Mouse (Mus musculus): ENCODE results near the gene Tead3.
"Not testable (repeated sequence)": the region's sequence is repeated elsewhere in the genome, so short reads cannot be mapped to it uniquely, and the experiment has no call there.

The Tead3 gene

DNA sequence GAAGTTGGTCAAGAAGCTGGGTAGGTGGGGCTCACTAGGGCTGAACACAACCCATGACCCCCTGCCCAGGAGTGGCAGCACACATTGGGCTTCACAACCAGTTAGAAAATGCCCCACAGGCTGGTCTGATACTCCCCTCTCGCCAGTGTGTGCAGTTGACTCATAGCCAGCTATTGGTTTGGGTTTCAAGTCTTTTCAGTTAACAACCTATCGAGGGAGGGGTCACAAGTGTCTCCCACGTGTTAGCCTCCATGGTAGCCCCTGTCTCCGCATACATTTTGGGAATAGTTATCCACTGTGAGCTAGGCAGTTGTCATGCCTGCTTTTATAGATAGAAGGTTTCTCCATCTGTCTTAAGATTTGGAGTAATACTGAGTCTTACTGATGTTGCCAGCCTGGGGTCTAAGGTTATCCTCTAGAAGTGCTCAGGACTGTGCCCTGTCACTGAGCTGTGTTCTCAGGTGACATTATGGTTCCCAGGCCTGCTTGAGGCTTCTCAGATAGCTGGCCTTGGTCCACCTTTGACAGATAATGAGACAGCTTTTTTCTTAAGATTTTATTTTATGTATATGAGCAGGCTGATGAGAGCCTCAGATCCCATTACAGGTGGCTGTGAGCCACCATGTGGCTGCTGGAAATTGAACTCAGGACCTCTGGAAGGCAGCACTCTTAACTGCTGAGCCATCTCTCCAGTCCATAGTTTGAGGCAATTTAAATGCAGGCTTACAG, 20.9 kb downstream of the Tead3 start:
- no peak for DNase-seq

DNA sequence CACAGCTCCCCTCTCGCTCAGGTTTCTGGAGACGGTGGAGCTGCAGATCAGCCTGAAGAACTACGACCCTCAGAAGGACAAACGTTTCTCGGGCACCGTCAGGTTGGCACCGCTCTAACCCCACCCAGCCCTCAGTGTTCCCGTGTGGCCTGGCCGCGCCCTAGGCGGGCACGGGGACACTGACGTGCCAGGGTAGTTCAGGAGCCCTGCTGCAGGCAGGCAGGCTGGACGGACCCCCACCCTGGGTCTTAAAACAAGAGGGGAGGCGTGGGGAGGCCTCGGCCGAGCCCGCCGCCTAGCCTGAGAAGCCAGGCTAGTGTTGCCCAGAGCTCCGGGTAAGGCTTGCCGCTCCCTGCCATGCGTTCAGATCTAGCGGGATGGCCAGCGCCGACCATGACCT, 21.7 kb downstream of the Tead3 start:
- DNase-seq, result no peak

DNA sequence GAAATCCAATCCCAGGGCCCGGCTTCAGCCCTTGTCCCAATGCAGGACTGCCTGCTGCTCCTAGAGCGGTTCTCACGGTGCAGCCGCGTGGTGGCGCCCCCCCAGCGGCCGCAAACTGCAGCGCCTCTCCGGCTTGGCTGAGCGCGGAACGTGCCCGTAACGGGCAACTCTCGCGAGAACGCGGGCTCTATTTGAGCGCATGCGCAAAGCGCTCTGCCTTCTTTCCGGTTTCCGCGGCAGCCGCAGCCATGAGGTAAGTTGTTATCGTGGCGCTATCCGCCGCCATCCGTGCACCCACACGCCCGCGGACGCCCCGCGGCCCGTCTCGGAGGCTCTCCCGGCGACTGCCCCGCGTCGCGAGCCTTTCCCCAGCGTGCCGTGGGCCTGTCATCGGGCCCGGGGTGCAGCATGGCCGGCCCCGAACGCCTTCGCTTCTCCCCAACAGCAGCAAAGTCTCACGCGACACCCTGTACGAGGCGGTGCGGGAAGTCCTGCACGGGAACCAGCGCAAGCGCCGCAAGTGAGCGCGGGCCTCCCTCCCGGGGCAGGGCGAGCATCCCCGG, 22.2 kb downstream of the Tead3 start, which contains the start of gene Rpl10a:
TSS of gene Rpl10a (plus strand) at position 106 of the 563 bp plus-strand sequence.
- peak; percentile 93 for DNase-seq

DNA sequence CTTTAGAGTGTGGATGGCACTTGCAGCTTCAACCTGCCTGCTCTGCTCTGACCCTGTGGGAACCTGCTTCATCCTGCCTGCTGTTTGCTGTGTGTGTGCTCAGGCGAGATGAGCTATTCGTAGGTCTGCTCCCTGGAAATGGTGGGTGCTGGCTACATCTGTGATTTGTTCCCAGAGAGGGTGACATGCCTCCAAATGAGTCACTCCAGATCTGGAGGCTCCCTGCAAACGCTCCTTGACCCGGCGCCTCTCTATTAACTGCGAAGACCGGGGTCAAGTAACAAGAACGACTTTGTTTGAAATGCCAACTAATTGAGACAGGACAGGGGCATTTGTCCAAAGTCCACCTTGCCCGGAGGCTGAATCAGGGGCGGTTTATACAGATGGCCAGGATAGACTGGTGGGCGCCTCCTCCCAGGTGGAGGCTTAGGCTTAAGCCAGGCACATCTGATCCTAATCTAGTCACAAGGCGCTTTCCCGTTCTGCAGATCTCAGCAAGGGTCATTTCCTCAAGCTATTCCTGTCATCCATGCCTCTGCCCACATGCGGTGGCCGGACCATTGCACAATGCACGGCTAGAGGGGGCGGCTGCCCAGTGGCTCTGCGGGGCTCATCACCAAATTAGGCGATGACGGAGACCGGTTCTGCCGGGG, 22.8 kb downstream of the Tead3 start:
- DNase-seq, result peak; percentile 78

DNA sequence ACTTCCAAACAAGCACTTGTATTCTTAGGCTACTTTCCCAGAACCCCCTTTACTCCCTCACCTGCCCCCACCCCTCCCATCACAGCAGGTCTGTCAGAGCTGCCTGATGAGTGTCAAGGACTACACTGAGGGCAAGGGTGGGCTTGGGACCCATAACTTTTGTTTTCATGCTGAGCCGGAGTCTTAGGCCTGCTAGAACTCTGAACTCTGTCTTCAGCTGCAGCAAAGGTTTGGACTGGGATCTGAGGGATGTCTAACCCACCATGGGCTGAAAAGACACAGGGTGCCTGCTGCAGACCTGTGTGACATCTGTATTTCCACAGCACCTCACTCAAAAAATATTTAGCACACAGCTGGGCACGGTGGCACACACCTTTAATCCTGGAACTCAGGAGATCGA, 23.7 kb downstream of the Tead3 start:
- DNase-seq, result no peak

DNA sequence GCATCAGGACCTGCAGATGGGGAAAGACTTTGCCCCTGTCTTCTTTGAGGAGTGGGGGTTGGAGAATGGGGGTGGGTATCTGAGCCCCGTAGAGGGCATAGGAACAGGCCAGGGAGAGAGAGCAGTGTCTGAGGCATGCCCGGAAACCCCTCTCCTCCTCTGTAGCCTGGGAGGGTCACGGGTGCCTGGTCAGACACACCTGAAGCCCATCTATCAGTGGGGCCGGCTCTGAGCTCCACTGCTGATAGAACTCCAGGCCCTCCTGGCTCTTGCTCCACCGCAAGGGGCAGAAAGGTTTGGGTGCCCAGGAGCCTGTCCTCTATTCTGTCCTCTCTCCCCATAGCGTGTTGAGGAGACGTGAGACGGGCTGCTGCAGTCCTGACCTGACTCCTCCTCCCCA, 24.9 kb downstream of the Tead3 start:
- no peak for DNase-seq

DNA sequence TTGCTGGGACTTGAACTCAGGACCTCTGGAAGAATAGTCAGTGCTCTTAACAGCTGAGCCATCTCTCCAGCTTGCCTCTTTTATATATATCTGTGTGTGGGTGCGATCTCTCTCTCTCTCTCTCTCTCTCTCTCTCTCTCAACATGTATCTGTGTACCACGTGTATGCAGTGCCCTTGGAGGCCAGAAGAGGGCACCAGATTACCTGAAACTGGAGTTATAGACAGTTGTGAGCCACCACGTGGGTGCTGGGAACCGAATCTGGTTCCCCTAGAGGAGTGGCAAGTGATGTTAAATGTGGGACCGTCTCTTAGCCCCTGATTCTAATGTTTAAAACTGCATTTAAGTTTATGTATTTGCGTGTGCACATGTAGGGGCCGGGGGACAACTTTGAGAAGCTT, 26.2 kb downstream of the Tead3 start:
- not testable (repeated sequence) for DNase-seq

DNA sequence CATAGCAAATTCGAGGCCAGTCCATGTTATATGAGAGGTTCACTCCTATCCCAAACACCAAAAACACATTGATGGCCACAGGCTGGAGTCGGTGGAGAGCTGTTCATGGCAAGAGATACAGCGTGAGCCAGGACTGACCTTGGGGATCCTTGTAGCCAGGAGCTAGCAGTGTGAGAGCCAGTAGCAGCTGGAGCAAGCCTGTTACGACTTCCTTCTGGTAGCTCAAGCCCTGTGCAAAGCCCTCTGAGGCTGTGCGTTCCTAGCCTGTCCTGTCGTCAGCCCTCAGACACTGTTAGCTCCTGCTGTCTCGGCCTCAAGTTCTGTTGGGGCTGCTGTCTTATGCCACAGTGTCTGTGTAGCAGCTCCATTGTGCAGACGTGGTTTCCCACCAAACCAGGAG, 26.8 kb downstream of the Tead3 start:
- no peak for DNase-seq

DNA sequence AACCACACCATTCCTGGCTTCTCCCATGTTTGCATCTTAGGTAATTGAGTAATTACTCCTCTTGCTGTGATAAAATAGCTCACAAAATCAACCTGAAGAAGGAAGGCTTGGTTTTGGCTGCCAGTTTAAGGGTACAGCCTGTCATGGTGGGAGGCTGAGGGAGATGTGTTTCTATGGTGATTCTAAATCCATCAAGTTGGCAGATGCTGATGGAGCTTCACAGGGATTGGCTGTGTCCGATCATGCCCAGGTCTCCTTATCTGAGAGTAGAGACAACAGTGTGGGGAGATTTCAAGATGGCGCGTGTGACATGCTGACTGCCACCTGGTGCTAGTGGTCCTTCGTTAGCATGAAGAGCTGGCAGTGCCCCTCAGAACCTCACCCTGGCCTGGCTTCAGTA, 28.9 kb downstream of the Tead3 start:
- DNase-seq, result no peak

DNA sequence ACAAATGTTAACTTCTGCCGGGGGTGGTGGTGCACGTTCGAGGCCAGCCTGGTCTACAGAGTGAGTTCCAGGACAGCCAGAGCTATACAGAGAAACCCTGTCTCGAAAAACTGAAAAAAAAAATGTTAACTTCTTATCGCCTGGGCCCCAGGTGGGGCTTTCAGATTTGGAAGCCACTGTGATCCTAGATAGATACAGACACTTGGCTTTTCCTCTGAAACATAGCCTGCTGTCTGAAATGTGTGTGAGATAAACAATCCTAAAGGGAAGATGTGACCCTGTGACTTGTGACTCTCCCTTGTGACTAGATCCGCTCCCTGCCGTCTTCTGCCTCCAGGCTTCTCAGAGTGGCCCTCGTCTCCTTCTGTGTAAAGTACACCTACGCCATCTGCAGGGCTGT, 32.9 kb downstream of the Tead3 start:
- no peak for DNase-seq

DNA sequence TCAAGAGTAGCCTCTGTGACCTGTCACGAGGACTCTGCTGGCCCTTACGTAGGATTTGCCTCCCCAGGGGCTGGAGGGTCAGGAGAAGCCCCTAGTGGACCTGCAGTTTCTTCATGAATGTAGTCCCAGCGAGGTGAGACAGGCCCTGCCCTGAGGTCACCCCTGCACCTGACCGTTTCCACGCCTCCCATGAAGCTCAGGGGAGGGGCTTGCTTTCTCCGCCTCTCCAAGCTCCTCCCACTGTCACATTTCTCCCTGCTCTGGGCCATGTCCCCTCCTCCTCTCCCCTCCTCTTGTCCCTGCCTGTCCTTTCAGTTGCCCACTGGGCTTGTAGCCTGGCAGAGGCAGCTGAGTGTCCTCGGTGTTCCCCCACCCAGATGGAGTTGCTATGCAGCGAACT, 33.5 kb downstream of the Tead3 start:
- DNase-seq, result no peak

DNA sequence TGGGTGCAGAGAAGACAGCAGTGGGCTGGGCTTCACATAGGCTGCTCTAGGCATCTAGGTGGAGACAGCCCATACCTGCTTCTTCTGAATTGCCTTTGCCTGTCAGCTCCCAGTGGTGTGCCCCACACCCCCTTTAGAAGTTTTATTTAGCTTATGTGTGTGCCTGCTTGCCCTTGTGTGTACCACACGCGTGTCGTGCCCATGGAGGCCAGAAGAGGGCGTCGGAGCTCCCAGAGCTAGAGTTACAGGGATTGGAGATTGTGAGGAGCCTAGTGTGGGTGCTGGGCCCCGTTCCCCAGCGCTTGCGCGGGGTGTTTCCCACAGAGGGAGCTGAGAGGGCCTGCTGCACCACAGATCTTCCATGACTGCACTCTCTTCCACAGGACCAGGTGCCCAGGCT, 34.1 kb downstream of the Tead3 start:
- no peak for DNase-seq

DNA sequence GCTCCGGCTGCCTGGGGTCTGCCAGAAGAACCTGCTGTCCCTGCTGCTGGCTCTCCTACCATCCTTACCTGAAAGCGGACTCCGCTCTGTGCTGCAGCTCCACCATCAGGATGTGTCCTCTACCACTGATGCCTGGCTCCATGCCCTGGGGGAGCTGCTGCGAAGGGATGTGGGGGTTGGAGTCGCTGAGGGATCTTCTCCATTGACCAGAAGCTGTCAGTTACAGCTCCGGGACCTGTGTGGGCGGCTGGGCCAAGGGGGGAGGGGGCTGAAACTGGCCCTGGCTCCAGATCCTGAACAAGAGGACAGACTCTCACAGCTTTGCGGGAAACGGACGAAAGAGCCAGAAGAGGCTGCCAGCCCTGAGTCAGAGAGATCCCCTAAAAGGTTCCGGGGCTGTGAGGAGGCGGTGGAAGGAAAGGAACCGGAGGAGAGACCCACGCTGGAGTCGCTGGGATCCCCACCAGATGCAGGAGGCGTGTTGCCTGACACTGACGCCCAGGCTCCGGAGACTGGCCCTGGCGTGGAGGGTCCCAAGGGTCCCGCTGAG, 34.9 kb downstream of the Tead3 start:
- no peak for DNase-seq

DNA sequence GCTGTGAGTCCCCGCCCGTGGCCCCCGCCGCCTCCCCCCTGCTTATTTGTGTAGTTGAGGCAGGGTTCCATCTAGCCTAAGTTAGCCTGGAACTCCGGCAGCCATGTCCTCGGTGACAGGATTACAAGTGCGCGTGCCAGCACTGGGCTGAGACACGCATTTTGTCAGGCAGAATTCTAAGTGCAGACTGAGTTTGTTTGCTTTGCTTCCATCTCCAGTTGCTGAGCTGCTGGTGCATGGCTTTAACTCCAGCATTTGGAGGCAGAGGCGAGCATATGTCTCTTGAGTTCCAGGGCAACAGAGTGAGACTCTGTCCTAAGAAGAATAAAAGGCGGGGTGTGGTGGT, 36.8 kb downstream of the Tead3 start:
- DNase-seq, result no peak

DNA sequence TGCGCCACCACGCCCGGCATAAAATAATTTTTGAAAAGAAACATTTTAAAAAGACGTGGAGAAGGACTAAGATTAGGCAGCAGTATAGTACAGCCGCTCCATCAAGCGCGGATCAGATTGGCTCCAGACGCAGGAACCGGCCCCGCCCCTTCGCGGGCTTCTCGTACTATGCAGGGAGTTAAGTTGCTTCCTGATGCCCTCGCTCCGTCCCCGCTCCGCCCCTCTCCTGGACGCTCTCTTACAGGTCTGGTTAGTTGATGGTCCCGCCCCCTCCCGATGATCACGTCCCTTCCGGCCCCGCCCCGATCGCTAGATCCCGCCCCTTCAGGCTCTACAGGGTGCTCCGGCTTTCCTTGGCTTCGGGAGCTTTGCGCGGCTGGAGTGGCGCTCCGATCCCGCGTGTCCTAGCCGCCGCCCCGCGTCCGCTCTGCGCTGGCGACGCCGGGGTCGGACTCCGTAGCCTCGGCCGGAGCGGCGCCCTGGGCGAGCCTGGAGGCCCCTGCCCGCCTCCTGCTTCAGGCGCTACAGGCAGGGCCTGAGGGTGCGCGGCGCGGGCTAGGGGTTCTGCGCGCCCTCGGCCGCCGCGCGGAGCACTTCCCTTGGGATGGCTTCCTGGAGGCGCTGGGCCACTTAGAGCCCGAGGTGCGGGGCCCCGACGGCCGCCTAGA, 37.3 kb downstream of the Tead3 start, which contains the start of gene Fance:
TSS of gene Fance (plus strand) at position 308 of the 668 bp plus-strand sequence.
- DNase-seq, result peak; percentile 97

DNA sequence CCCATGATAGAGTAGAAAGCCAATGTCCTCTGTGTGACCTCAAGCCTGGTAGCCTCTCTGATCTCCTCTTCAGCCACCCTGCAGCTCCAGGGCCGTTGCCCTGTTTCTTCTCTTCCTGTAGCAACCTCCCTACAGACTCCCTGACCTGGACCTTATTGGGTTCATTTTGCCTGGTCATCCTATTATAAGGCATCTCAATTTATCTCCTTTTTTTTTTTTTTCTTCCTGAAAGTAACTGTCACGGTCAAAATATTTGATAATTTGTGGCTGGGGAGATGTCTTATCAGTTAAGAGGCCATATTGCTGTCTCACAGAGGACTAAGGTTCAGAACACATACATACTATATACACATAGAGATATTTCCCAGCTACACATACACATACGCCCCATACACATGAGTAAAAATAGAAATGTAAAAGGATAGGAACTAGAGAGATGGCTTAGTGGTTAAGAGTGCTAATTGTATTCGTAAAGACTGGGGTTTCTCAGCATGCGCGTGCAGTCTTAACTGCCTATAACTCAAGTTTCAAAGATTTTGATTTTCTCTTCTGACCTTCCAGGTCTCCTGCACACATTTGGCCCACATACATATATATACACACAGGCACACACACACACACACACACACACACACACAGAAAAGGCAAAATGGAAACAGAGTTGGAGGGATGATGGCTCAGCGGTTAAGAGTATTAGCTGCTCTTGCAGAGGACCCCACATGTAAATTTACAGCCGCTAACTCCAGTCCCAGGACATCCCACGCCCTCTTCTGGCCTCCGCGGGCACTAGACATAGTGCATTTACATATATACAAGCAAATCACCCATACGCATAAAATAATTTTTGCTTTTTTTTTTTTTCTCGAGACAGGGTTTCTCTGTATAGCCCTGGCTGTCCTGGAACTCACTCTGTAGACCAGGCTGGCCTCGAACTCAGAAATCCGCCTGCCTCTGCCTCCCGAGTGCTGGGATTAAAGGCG, 38.1 kb downstream of the Tead3 start:
- DNase-seq, result no peak

DNA sequence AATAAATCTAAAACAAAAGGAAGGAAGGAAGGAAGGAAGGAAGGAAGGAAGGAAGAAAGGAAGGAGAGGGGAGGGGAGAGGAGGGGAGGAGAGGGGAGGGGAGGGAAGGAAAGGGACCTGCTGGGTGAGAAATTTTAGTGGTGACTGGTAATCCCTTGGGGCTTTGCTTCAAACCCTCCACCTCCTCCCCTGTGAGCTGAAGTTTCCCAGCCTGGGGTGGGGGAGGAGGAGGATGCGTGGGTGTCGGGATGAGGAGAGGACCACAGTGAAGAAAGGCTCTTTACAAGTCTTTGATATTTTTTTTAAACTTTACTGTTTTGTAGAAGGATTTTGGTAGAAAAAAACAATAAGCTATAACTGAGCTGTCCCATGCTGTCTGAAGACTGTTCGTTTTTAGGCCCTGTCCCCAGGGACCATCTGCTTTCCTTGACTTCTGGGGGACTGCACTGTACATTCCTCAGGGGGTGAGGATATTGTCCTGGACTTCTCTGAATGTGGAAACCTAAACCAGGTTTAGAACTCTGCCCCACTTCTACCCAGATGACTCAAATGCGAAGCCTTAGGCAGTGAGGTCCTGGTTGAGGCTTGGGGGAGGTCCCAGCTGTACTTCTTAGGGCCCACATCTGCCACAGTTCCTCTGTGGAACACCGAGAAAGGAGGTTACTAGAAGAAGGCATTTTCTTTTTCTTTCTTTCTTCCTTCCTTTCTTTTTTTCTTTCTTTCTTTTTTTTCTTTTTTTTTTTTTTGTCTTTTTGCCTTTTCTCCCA, 39.1 kb downstream of the Tead3 start:
- no peak for DNase-seq

DNA sequence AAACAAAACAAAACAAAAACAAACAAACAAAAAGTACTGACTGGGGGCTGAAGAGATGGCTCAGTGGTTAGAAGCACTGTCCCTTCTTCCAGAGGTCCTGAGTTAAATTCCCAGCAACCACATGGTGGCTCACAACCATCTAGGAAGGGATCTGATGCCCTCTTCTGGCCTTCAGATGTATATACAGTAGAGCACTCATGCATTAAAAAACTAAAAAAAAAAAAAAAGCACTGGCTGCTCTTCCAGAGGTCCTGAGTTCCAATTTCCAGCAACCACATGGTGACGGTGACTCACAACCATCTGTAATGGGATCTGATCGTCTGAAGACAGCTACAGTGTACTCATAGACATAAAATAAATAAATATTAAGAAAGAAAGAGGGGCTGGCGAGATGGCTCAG, 39.8 kb downstream of the Tead3 start:
- DNase-seq, result no peak

DNA sequence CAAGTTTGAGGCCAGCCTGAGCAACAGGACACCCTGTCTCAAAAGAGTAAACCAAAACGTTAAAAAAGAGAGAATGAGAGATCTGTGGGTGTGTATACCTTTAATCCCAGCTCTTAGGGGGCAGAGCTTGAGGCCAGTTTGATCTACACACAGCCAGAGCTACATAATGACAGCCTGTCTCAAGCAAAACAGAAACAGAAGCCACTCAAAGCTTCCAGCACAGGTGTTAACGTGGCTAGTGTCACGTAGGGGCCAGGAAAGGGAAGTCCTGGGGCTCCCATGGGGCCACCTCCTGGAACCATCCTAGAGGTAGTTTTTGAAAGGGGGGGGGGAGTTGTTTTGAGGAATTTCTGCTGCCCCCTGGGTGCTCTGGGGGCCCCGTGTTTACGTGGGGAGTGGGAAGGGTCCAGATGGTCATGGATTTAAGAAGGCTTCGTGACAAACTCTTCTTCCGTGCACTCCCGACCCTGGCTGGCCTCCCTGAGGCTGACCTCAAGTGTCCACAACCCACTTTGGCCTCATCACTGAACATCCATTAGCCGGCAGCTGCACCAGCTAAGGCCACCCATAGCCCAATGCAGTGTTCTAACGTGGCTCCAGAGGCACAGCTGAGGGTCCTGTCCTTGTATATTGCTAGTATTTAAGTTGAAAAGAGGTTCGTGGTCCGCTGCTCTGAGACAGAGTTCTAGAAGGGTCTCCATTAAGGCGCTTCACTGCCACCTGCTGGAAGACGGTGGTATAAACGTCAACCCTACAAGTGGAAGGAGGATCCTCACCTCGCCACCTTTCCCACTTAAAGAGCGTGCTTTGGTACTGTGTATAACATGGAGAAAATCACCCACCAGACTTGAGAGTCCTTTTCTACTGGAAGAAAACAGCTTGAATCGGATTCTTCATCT, 42.1 kb downstream of the Tead3 start:
- DNase-seq, result peak; percentile 74

DNA sequence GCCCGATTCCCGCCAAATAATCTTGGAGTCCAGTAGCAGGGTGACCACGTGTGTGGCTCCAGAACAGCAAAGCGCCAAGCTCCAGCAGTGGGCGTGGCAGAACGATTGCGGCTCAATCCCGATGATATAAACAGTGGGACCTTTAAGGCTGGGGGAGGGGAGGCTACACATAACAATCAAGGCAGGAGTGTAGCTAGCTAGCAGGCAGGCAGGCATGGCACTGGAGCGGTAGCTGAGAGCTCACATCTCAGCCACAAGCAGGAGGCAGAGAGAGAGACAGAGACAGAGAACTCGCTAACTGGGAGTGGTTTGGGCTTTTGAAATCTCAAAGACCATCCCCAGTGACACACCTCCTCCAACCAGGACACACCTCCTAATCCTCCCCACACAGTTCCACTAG, 45.4 kb downstream of the Tead3 start:
- DNase-seq, result no peak
